Mouse (Mus musculus) heart, embryonic 14.5 days (tissue): ENCODE results near the gene BC030870. TPM values are rescaled to one million over a fixed set of nuclear protein-coding genes. Genes with fewer than 3 reads are reported as not detected.
A peak's percentile ranks its signal among the peaks of the same experiment; 100 is the strongest.

Source experiments
- ATAC-seq: fragments of 200-750 bp; cut with Nextera tagmentation; 2 replicates; pipeline ENCODE4 v1.8.0; 2017; ENCODE audit warnings: low read depth, moderate TSS enrichment; ENCODE audit not compliant: insufficient number of reproducible peaks, insufficient read depth, low FRiP score
- H3K27ac ChIP-seq, 2 experiments: fragments of 200-500 bp in 1 of 2; fragments of 300-500 bp in 1 of 2; sonication (generic) in 1 of 2; replicated peaks in 1 of 2; 2 replicates each; pipeline ENCODE4 v1.5.1; 2012 to 2014; ENCODE audit warnings: low read depth in 2 of 2, low read length in 2 of 2, control low read depth in 1 of 2, mild to moderate bottlenecking in 1 of 2, mixed read lengths in 1 of 2; ENCODE audit not compliant: control insufficient read depth in 1 of 2, insufficient read depth in 1 of 2
- H3K27me3 ChIP-seq: fragments of 300-500 bp; sonication (generic); 2 replicates; pipeline ENCODE4 v1.6.1; 2014; ENCODE audit warnings: mild to moderate bottlenecking, low read length, control low read depth; ENCODE audit not compliant: control insufficient read depth, insufficient read depth
- H3K36me3 ChIP-seq: fragments of 300-500 bp; sonication (generic); 2 replicates; pipeline ENCODE4 v1.6.1; 2014; ENCODE audit warnings: mild to moderate bottlenecking, control low read depth, low read length, mixed read lengths; ENCODE audit not compliant: control insufficient read depth, insufficient read depth
- H3K4me1 ChIP-seq, 2 experiments: fragments of 200-500 bp in 1 of 2; fragments of 300-500 bp in 1 of 2; sonication (generic) in 1 of 2; 2 replicates each; pipeline ENCODE4 v1.6.1; 2012 to 2014; ENCODE audit warnings: low read length in 2 of 2, control low read depth in 1 of 2, mixed read lengths in 1 of 2; ENCODE audit not compliant: control insufficient read depth in 2 of 2, insufficient read depth in 2 of 2
- H3K4me2 ChIP-seq: fragments of 300-500 bp; sonication (generic); 2 replicates; pipeline ENCODE4 v1.6.1; 2014; ENCODE audit warnings: mild to moderate bottlenecking, low read length
- H3K4me3 ChIP-seq, 2 experiments: fragments of 200-500 bp in 1 of 2; fragments of 300-500 bp in 1 of 2; sonication (generic) in 1 of 2; 2 replicates each; pipeline ENCODE4 v1.5.1; 2012 to 2014; ENCODE audit warnings: low read length in 2 of 2, mild to moderate bottlenecking in 2 of 2, control low read depth in 1 of 2, low read depth in 1 of 2, moderate library complexity in 1 of 2; ENCODE audit not compliant: control insufficient read depth in 1 of 2, insufficient read depth in 1 of 2
- H3K9ac ChIP-seq: fragments of 300-500 bp; sonication (generic); 2 replicates; pipeline ENCODE4 v1.6.1; 2014; ENCODE audit warnings: mild to moderate bottlenecking, low read length
- H3K9me3 ChIP-seq: fragments of 300-500 bp; sonication (generic); 2 replicates; pipeline ENCODE4 v1.6.1; 2016; ENCODE audit warnings: low read length, control low read depth; ENCODE audit not compliant: control insufficient read depth
- WGBS: fragments of 180-500 bp; shearing (Covaris S2); extraction: QIAGEN DNeasy Blood & Tissue Kit; methylation state at CpG from one replicate; pipeline ENCODE4 v1.1.7; 2014; 5-methylcytosine and 5-hydroxymethylcytosine counted together
- microRNA-seq: library from miRNA; unstranded; fragments of <30 nt; microRNA quantifications from one replicate; pipeline ENCODE4, GENCODE M21; 2016
- polyA plus RNA-seq: library from polyadenylated mRNA; unstranded; fragments of >200 nt; fragmentation: Nextera tagmentation; extraction: Ambion mirVana; gene quantifications from 2 replicates; pipeline ENCODE4 v1.2.1, GENCODE M21; 2014

The BC030870 gene
- polyA plus RNA-seq, 1 experiment from 2014 or later: not detected

DNA sequence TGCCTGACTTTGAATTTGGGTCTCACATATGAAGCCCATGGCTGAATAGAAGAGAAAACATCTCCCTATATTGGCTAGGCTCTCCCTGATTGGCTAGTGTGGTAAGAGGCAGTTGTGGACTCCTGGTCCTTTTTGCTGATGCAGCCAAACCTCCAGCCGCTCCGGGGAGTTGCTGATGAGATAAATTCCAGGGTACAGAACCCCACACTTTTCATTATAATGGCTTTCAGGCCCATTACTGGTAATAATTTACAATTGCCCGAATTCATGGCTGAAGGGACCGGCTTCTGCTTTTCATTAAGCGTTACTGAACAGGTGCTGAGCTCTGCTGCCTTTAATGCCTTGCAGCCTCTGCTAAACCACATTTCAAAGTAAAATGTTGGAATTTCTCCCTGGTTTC, 75.4 kb downstream of the BC030870 start:
- no peak overlapping the region for H3K27ac ChIP-seq
- H3K9ac ChIP-seq: no peak overlapping the region
- no peaks in the 10 kb centered on the region for H3K27me3 ChIP-seq
- no peak overlapping the region for H3K4me3 ChIP-seq
- 68% methylated on average over 5 of the region's 5 CpGs for WGBS
- no peak for ATAC-seq
- H3K36me3 ChIP-seq: no peaks in the 10 kb centered on the region
- no peaks in the 10 kb centered on the region for H3K9me3 ChIP-seq
- no peaks in the 10 kb centered on the region for H3K4me1 ChIP-seq
- H3K4me2 ChIP-seq: no peak overlapping the region

DNA sequence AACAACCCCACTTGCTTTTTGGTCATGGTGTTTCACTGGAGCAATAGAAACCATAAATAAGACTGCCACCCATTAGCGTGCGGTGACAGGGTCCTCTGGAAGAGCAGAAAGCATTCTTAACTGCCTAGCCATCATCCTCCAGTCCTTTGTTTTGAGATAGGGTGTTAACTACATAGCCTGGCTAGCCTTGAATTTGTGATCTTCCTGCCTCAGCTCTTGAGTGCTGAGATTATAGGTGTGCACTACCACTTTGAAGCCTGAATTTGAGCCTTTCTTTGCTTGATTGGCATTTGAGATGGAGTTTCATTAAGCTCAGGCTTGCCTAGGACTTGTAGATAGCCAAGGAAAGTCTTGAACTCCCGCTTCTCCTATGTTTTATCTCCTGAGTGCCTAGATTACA, 75.8 kb downstream of the BC030870 start:
- no peak for ATAC-seq
- Histone ChIP-seq H3K9ac (no peak overlapping the region), H3K4me1 (no peaks in the 10 kb centered on the region), H3K9me3 (no peaks in the 10 kb centered on the region), H3K36me3 (no peaks in the 10 kb centered on the region), H3K4me3 (no peak overlapping the region), H3K4me2 (no peak overlapping the region), H3K27me3 (no peaks in the 10 kb centered on the region), H3K27ac (no peak overlapping the region)
- 88% methylated on average over 3 of the region's 3 CpGs for WGBS

DNA sequence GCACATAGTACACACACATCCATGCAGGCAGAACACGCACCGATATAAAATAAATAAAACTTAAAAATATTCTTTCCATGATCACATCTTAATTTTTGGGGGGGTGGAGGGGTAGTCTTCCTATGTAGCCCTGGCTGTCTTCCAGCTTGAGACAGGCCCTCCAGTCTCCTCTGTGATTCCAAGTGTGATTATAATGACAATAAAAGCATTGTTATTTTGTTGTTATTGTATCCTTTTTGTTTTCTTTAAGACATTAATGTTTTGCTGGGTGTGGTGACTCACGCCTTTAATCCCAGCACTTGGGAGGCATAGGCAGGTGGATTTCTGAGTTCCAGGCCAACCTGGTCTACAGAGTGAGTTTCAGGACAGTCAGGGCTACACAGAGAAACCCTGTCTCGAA, 81.6 kb downstream of the BC030870 start:
- no peak for ATAC-seq
- Histone ChIP-seq H3K9ac (no peak overlapping the region), H3K4me1 (no peaks in the 10 kb centered on the region; a peak in 1 of 4 replicates), H3K4me3 (no peak overlapping the region), H3K4me2 (no peak overlapping the region), H3K9me3 (no peaks in the 10 kb centered on the region), H3K27ac (no peak overlapping the region), H3K36me3 (no peaks in the 10 kb centered on the region), H3K27me3 (no peaks in the 10 kb centered on the region)
- 83% methylated on average over 4 of the region's 4 CpGs for WGBS

DNA sequence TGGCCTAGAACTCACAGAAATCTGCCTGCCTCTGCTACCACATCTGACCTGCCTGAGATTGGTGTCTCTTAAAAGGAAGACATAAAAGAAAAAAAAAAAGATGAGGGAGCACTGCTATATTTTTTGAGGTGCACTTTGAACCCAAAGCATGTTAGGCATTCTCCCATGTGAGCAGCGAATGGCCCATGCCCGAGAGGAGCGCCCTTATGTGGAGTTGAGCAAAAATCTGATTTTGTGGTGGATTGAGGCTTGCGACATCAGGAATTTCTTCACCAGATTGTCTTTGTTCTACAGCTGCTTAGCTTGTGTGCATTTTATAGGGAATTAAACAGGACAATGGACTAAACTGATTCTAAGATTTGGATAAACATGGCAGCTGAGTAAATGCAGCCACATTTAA, 82.2 kb downstream of the BC030870 start:
- no peak overlapping the region for H3K9ac ChIP-seq
- ATAC-seq: no peak
- no peaks in the 10 kb centered on the region for H3K9me3 ChIP-seq
- no peaks in the 10 kb centered on the region for H3K27me3 ChIP-seq
- H3K4me1 ChIP-seq: no peaks in the 10 kb centered on the region; a peak in 1 of 4 replicates
- H3K4me3 ChIP-seq: no peak overlapping the region
- no peak overlapping the region for H3K4me2 ChIP-seq
- 94% methylated on average over 4 of the region's 4 CpGs for WGBS
- H3K36me3 ChIP-seq: no peaks in the 10 kb centered on the region
- no peak overlapping the region for H3K27ac ChIP-seq

DNA sequence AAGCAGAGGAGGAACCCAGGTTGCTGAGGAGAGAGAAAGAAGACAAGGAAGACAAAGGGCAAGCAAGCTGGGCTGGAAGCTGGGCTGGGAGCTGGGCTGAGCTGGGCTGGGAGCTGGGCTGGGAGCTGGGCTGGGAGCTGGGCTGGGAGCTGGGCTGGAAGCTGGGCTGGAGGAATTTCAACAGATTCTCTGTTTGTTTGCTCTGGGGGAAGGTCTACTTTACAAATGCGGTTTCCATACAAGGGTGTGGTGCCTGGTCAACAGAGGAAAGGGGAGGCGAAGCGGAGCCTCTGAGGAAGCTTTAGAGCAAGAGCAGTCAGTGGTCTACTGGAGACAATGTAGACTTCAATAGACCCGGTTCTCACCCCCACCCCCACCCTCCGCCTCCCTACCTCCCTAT, 82.8 kb downstream of the BC030870 start:
- Histone ChIP-seq H3K9me3 (no peaks in the 10 kb centered on the region), H3K36me3 (no peaks in the 10 kb centered on the region), H3K4me1 (no peaks in the 10 kb centered on the region; a peak in 1 of 4 replicates), H3K27me3 (no peaks in the 10 kb centered on the region), H3K4me2 (peak overlapping the region; percentile 34), H3K9ac (no peak overlapping the region), H3K4me3 (no peak overlapping the region), H3K27ac (no peak overlapping the region)
- ATAC-seq: no peak
- WGBS: 42% methylated on average over 5 of the region's 5 CpGs

DNA sequence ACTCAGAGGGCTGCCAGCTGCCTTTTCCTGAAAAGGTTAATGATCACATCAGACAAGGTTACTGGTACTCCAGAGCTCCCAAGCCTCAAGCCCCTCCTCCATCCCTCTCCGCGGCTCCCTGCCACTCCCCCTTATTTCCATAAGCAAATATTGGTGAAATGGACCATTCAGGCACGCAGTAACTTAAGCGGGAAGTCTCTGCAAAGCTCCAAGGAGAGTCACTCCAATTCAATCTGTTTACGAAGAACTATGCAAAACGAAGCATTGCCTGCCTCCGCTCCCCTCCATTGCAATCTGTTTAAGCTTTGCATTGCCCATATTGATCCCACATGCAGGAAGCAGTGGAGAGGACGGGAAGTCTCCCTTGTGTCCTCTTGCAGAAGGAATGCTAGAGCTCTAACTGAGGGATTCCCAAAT, 92.2 kb downstream of the BC030870 start, which contains the start of gene Apela:
Gene Apela, minus strand, starts transcription at position 220 of the 417 bp plus-strand sequence.
- WGBS: under 1% methylated on average over 8 of the region's 8 CpGs
- Histone ChIP-seq H3K4me1 (peaks cover 2% of the 10 kb centered on the region in 2 experiments; a peak in 1 of 4 replicates), H3K4me2 (peak within 1 kb of the TSS; percentile 73), H3K27ac (no peak within 1 kb of the TSS), H3K27me3 (no peaks in the 10 kb centered on the region), H3K9me3 (no peaks in the 10 kb centered on the region), H3K36me3 (no peaks in the 10 kb centered on the region), H3K9ac (peak within 1 kb of the TSS; percentile 30), H3K4me3 (peak within 1 kb of the TSS; percentile 28 to 43)
- peak; percentile 54; the same call in 1 of the 2 replicates for ATAC-seq

Small RNAs within 50 kb of the gene (microRNA-seq; reads per million reads assigned to microRNA genes)
- not detected for gene Gm24333

Other genes with a start within 250 kb of the BC030870 start
- gene Tmem192, start 182.4 kb downstream of the BC030870 start, polyA plus RNA-seq: 30.6 and 34.8 TPM in 2 replicates
- gene Trim75, start 141.7 kb downstream of the BC030870 start, polyA plus RNA-seq: 0.11 TPM in 1 of 2 replicates, not detected in the other
- gene Trim61, start 111.0 kb downstream of the BC030870 start, polyA plus RNA-seq: 0.16 and 0.24 TPM in 2 replicates
- gene Trim60, start 111.0 kb downstream of the BC030870 start, polyA plus RNA-seq: not detected in 2 replicates
- 5.1 and 7.1 TPM in 2 replicates for gene Apela, start 92.2 kb downstream of the BC030870 start, polyA plus RNA-seq
- not detected in 2 replicates for gene Gm10663, start 54.5 kb downstream of the BC030870 start, polyA plus RNA-seq